15 mouse cellular contexts compared by ENCODE assay signal in genomic region chr8:100890307-100890706, GRCm38 (mm10).
"Had no signal": no experiment of that assay in that cellular context is flagged by ENCODE, and none has a peak within 500 bp of the region (broad histone marks: within the 10 kb centered on the region; RNA-seq: fewer than 3 reads in every experiment).

No protein-coding gene starts in this region.

- ATAC-seq: hindbrain, postnatal 0 days; inflammation-experienced regulatory T-cells, adult 6 months; liver, postnatal 0 days had no signal

- DNase-seq: kidney, adult 2 months; kidney, postnatal 36 days; liver; liver, postnatal 0 days; lung, postnatal 10 days; lung, postnatal 4 days; midbrain, embryonic 14.5 days; thymus, postnatal 25 days had no signal

- H3K36me3 ChIP-seq: limb, embryonic 10.5 days; limb, embryonic 13.5 days; lung, embryonic 15.5 days had no signal

- H3K9ac ChIP-seq: limb, embryonic 13.5 days; liver, embryonic 14.5 days; liver, postnatal 0 days; lung, embryonic 15.5 days had no signal

- H3K4me2 ChIP-seq: limb, embryonic 13.5 days; lung, embryonic 15.5 days; midbrain, embryonic 11.5 days had no signal

- H3K9me3 ChIP-seq: limb, embryonic 10.5 days; limb, embryonic 13.5 days; lung, embryonic 15.5 days had no signal

- H3K4me3 ChIP-seq: limb, embryonic 10.5 days; limb, embryonic 13.5 days; lung, embryonic 15.5 days had no signal

- H3K27me3 ChIP-seq: limb, embryonic 13.5 days; lung, embryonic 15.5 days had no signal

- H3K27ac ChIP-seq: hindbrain, postnatal 0 days; limb, embryonic 10.5 days; limb, embryonic 13.5 days; liver, embryonic 14.5 days; lung, embryonic 15.5 days had no signal

- H3K4me1 ChIP-seq: limb, embryonic 10.5 days; limb, embryonic 13.5 days; lung, embryonic 15.5 days had no signal
